Mouse (Mus musculus) heart, postnatal 0 days (tissue): ENCODE measurements at regions not wholly inside any gene's neighbourhood (a gene's known extent, or its start where the extent isn't known, plus 50 kb on each side); places are given as distances from the start of the nearest gene placed in this dataset.

ENCODE experiments used
- ATAC-seq: fragments of 200-750 bp; cut with Nextera tagmentation; 2 replicates; pipeline ENCODE4 v1.8.0; 2017; ENCODE audit warnings: low read depth, moderate number of reproducible peaks, moderate library complexity; ENCODE audit not compliant: insufficient read depth
- DNase-seq: peaks from one replicate; pipeline ENCODE4 v3.0.0-alpha.2; 2016; ENCODE audit warnings: low spot score
- H3K27ac ChIP-seq: fragments of 300-500 bp; sonication (generic); 2 replicates; pipeline ENCODE4 v1.5.1; 2014; ENCODE audit warnings: low read depth, mild to moderate bottlenecking
- H3K27me3 ChIP-seq: fragments of 300-500 bp; sonication (generic); 2 replicates; pipeline ENCODE4 v1.6.1; 2014; ENCODE audit warnings: low read length, mixed read lengths; ENCODE audit not compliant: control insufficient read depth, insufficient read depth
- H3K36me3 ChIP-seq: fragments of 300-500 bp; sonication (generic); replicated peaks from 2 replicates; pipeline ENCODE4 v1.6.1; 2014; ENCODE audit warnings: low read length, mixed read lengths; ENCODE audit not compliant: control insufficient read depth, insufficient read depth
- H3K4me1 ChIP-seq: fragments of 300-500 bp; sonication (generic); 2 replicates; pipeline ENCODE4 v1.6.1; 2014; ENCODE audit warnings: antibody characterized with exemption; ENCODE audit not compliant: control insufficient read depth, insufficient read depth
- H3K4me2 ChIP-seq: fragments of 300-500 bp; sonication (generic); 2 replicates; pipeline ENCODE4 v1.6.1; 2014; ENCODE audit warnings: low read depth, mild to moderate bottlenecking, low read length, moderate library complexity
- H3K4me3 ChIP-seq: fragments of 300-500 bp; sonication (generic); 2 replicates; pipeline ENCODE4 v1.5.1; 2014; ENCODE audit warnings: low read depth, low read length
- H3K9ac ChIP-seq: fragments of 300-500 bp; sonication (generic); replicated peaks from 2 replicates; pipeline ENCODE4 v1.6.1; 2014; ENCODE audit warnings: low read depth, low read length, mixed read lengths
- H3K9me3 ChIP-seq: fragments of 300-500 bp; sonication (generic); replicated peaks from 2 replicates; pipeline ENCODE4 v1.6.1; 2016; ENCODE audit warnings: low read length; ENCODE audit not compliant: control insufficient read depth
- CTCF ChIP-seq: IDR thresholded peaks from 2 replicates; pipeline ENCODE4 v1.5.1; 2016; ENCODE audit warnings: antibody characterized with exemption, control low read depth, low read depth
- EP300 ChIP-seq: IDR thresholded peaks from 2 replicates; pipeline ENCODE4 v1.6.1; 2016; ENCODE audit warnings: antibody characterized with exemption, low read depth
- WGBS: fragments of 180-500 bp; shearing (Covaris S2); extraction: QIAGEN DNeasy Blood & Tissue Kit; methylation state at CpG from one replicate; pipeline ENCODE4 v1.1.7; 2014; 5-methylcytosine and 5-hydroxymethylcytosine counted together

DNA sequence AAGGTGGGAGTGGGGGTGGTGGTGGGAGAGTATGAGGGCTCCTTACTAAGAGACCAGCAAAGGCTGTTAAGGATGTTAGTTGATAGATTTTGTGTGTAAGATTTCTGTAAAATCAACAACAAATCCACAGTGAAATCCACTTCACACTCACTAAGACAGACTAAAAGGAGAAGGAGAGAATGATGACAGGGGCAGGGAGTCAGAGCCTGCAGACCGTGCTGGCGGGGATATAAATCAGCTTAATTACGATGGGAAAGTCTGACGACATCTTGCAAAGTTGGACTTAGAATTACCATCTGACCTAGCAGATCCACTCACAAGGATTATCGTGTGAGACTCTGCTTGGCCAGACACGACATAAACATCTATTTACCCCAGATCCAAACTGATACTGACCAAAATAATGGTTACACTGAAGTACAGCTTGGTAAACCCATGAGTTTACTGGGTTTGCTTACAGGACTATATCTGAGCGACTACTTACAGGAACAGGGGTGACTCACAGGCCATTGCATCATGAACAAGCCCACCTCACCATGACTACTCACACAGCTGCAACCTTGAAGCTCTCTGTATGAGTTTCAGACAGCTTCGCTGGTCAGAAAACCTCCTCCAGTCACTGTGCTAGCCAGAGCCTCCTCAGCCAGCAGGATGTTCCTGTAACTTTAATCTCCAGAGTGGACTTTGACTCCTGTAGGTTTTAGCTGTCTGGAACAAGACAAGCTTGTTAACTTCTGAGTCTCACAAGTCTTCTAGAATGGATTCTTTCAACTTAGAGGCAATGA, 50.5 kb upstream of the Ednra start:
- H3K36me3 ChIP-seq: no peaks in the 10 kb centered on the region
- TF ChIP-seq EP300: no peak
- no peak for TF ChIP-seq CTCF
- no peak overlapping the region for H3K4me3 ChIP-seq
- no peak for ATAC-seq
- no peaks in the 10 kb centered on the region for H3K27me3 ChIP-seq
- WGBS: 79% methylated on average over 8 of the region's 8 CpGs
- H3K4me2 ChIP-seq: no peak overlapping the region
- no peak overlapping the region for H3K27ac ChIP-seq
- H3K9me3 ChIP-seq: no peaks in the 10 kb centered on the region
- H3K9ac ChIP-seq: no peak overlapping the region
- no peaks in the 10 kb centered on the region for H3K4me1 ChIP-seq
- DNase-seq: no peak

DNA sequence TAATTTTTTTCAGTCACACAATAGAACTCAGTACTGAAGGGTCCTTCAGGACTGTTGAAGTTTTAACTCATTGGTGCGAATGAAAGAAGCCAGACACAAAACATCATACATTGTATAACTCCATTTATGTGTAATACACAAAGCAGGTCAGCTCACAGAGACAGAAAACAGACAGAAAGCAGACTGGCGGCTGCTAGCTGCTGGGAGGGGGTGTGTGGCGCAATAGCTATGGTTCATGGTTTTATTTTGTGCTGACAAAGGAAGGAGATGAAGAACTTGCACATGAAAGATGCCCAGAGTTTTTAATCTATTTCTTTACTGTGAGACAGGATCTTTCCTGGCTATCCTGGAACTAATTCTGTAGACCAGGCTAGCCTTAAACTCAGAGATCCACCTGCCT, 51.3 kb upstream of the Ednra start:
- no peak for ATAC-seq
- no peaks in the 10 kb centered on the region for H3K36me3 ChIP-seq
- WGBS: 84% methylated on average over 3 of the region's 3 CpGs

DNA sequence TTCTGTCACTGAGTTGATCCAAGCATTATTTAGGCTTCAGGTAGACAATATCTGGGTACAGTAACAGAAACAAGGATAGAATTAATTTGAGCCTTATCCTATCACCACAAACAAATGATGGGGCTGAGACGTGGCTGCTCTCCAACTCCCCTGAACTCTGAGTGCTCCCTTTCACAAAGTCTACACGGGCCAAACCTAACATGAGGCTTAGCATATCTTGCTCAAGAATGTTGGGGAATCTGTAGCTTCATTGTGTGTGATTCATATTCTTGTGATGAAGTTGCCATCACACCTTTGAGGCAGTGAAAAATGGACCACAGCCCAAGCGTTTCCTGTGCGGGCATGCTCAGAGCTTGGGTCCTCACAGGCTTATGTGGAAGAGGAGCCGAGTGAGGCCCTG, 53.3 kb upstream of the Ednra start:
- Histone ChIP-seq H3K36me3 (no peaks in the 10 kb centered on the region), H3K27ac (no peak overlapping the region), H3K27me3 (no peaks in the 10 kb centered on the region), H3K4me1 (no peaks in the 10 kb centered on the region), H3K9me3 (no peaks in the 10 kb centered on the region), H3K9ac (no peak overlapping the region), H3K4me2 (no peak overlapping the region), H3K4me3 (no peak overlapping the region)
- no peak for ATAC-seq
- no peak for DNase-seq
- no peak for TF ChIP-seq EP300
- TF ChIP-seq CTCF: no peak
- WGBS: 57% methylated on average over 5 of the region's 5 CpGs

More for the DNA sequence above, 51.3 kb upstream of the Ednra start:
- Histone ChIP-seq H3K9ac (no peak overlapping the region), H3K4me1 (no peaks in the 10 kb centered on the region), H3K27ac (no peak overlapping the region), H3K27me3 (no peaks in the 10 kb centered on the region), H3K4me2 (no peak overlapping the region), H3K4me3 (no peak overlapping the region), H3K9me3 (no peaks in the 10 kb centered on the region)
- no peak for TF ChIP-seq EP300
- TF ChIP-seq CTCF: no peak
- DNase-seq: no peak

- Histone ChIP-seq H3K4me3 (no peak overlapping the region), H3K4me1 (0 out of 2 replicates have a peak, but pooled peaks cover 4% of the 10 kb centered on the region), H3K27ac (no peak overlapping the region), H3K36me3 (no peaks in the 10 kb centered on the region), H3K27me3 (no peaks in the 10 kb centered on the region), H3K9ac (no peak overlapping the region), H3K4me2 (no peak overlapping the region), H3K9me3 (no peaks in the 10 kb centered on the region)
- TF ChIP-seq EP300: no peak
- no peak for TF ChIP-seq CTCF
- WGBS: 85% methylated on average over 4 of the region's 4 CpGs
- ATAC-seq: no peak
- DNase-seq: no peak
Measured at GRCm38 (mm10) chr8:77785676-77786255, 61.5 kb upstream of the Ednra start.

- no peak overlapping the region for H3K27ac ChIP-seq
- H3K9me3 ChIP-seq: no peaks in the 10 kb centered on the region
- no peak for TF ChIP-seq EP300
- TF ChIP-seq CTCF: no peak
- H3K9ac ChIP-seq: no peak overlapping the region
- no peak for ATAC-seq
- H3K4me2 ChIP-seq: no peak overlapping the region
- no peaks in the 10 kb centered on the region for H3K4me1 ChIP-seq
- no peak for DNase-seq
- WGBS: 77% methylated on average over 1 of the region's 1 CpGs
- H3K4me3 ChIP-seq: no peak overlapping the region
- H3K27me3 ChIP-seq: no peaks in the 10 kb centered on the region
- no peaks in the 10 kb centered on the region for H3K36me3 ChIP-seq
Measured at GRCm38 (mm10) chr8:77794911-77795310, 70.6 kb upstream of the Ednra start.
